Mouse (Mus musculus) right cerebral cortex, postnatal 10 days (tissue): ENCODE data around the gene Syna.

ENCODE experiments used
- DNase-seq, 2 experiments: peaks; one replicate each; pipeline ENCODE4 v3.0.0; 2021; ENCODE audit warnings: low spot score in 2 of 2

The Syna gene

DNA sequence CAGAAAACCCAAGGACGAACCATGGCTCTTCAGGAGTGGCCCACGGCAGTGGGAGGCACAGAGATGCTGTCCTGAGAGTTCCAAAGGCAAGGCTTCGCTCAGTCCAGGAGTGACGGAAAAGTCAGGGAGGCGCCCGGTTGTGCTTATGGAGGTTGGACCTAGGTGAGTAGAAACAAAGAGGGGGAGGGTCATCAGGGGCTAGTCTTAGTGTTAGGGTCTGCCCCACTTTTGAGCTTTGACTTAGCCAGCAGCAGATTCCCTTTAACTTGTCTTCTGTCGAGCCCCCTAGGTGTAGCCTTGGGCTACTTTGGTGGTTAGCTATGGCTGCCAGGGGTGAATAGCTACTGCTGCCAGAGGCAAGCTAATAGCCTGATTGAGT is at the start of gene Syna:
TSS of gene Syna (minus strand) at position 101 of the 379 bp plus-strand sequence.
- DNase-seq, result no peak

DNA sequence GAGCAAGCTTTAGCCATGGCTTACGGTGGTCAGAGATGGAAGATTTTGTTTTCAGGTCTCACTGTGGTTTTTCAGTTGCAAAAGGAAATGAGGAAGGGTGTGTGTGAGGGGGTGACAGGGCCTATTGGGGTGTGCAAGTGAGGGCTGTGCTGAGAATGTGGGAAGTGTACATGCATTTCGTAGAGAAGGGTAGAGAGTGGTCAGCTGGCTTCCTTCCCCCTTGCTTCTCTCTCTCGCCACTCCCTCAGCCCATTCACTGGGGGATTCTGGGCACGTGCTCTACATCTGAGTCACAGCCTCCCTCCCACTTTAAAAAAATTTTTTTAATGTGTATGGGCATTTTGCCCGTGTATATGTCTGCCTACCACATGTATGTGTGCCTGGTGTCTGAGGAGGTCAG is 47.1 kb upstream of the Syna start:
- DNase-seq, result no peak

- DNase-seq, result no peak
Observed at GRCm38 (mm10) chr5:134606314-134606713, 46.3 kb upstream of the Syna start.

DNA sequence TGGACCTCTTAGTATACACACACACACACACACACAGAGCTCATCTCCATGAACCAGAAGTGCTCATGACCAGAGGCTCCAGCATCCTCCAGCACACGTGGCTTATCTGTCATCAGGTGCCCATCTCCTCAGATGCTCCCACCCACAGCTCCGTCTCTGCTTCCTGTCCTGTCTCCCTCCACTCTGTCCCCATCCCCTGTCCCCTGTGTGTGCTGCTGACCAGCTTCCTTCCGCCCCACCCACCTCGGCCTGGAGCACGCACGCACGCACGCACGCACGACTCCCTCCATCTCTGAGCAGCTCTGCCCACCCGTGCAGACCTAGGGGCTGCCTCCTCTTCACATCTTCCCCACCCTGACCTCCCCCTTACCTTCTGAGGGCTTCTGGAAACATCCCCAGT is 44.4 kb upstream of the Syna start:
- DNase-seq, result no peak

DNA sequence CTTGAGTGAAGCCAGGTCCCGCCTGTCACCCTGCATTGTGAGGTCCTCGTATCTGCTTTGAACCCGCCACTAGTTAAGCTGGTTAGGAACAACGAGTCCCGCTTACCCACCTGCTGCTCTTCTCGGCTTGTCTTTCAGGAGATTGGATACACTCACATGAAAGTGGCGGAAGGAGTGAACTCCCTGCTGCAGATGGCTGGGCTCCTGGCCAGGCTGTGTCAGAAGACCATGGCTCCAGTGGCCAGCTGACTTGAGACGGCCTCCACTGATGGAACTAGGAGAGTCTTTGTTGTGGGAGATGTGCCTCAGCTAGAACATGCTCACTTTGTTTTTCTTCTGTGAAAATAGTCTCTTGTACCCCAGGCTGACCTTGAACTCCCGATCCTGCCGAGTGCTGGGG is 37.7 kb upstream of the Syna start:
- DNase-seq, result no peak

GRCm38 (mm10) chr5:134593093-134593492 is 33.1 kb upstream of the Syna start:
- DNase-seq, result no peak

GRCm38 (mm10) chr5:134592026-134592581 is 32.1 kb upstream of the Syna start:
- DNase-seq, result no peak

- no peak for DNase-seq
Observed at GRCm38 (mm10) chr5:134589900-134590299, 29.9 kb upstream of the Syna start.

- DNase-seq, result no peak
Observed at GRCm38 (mm10) chr5:134584798-134585197, 24.8 kb upstream of the Syna start.

GRCm38 (mm10) chr5:134583884-134584213 is 23.9 kb upstream of the Syna start:
- no peak for DNase-seq

- DNase-seq, result no peak
Observed at GRCm38 (mm10) chr5:134583006-134583883, 23.3 kb upstream of the Syna start.

DNA sequence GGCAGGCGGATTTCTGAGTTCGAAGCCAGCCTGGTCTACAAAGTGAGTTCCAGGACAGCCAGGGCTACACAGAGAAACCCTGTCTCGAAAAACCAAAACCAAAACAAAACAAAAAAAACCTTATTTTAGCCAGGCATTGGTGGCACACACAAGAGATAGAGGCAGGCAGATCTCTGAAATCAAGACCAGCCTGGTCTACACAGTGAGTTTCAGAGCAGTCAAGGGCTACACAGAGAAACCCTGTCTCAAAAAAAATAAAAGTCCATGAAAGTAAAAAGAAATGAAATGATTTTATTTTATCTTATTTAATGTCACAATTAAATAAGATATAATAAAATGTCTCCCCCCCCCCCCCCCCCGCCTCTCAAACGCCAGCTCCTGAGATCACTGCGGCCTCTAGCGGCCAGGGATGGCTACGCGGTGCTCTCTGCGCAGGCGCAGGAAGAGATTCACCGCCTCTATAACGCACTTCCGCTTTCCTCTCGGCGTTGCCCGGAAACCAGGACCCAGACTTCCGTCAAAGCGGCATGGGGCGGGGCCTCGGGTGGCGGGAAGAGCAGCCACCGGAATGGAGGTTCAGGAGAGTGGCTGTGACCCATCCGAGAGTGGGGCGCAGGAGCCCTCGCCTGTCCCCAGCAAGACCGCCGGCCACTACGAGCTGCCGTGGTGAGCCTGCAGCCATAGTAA is 22.4 kb upstream of the Syna start:
- DNase-seq, result peak; percentile 97 to 98

DNA sequence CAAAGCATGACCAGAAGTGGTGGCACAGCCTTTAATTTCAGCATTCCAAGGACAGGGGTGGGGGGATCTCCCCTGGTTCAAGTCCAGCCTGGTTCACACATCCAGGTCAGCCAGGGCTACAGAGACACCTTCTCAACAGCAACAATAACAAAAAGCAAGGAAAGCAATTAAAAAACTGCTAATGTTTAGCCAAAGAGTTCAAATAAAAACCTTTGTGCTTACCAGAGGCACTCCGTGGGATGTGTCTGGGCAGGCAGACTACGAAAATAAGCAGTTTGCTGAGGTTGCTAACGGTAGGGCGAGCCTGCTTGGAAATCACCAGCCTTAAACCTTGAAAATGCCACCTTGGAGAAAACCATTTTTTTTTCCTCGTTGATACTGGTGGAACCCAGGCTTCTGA is 21.2 kb upstream of the Syna start, which contains the start of gene Rfc2:
TSS of gene Rfc2 (plus strand) at position 221 of the 400 bp plus-strand sequence.
- no peak for DNase-seq

DNA sequence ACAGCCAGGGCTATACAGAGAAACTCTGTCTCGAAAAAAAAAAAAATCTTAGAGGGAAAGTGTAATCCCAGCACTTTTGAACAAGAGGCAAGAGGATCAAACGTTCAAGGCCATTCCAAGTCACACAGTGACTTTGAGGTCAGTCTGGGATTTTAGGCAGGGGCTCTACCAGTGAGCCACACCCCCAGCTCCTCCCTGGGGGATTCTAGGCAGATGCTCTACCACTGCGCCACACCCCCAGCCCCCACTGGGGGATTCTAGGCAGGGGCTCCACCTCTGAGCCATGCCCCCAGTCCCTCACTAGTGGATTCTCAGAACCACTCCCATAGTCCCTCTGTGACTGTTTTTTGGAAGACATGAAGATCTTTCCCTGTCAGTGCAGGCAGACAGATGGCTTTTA is 19.2 kb upstream of the Syna start:
- no peak for DNase-seq

- DNase-seq, result no peak
Observed at GRCm38 (mm10) chr5:134577534-134577933, 17.6 kb upstream of the Syna start.

GRCm38 (mm10) chr5:134576517-134577220 is 16.7 kb upstream of the Syna start:
- DNase-seq, result no peak

DNA sequence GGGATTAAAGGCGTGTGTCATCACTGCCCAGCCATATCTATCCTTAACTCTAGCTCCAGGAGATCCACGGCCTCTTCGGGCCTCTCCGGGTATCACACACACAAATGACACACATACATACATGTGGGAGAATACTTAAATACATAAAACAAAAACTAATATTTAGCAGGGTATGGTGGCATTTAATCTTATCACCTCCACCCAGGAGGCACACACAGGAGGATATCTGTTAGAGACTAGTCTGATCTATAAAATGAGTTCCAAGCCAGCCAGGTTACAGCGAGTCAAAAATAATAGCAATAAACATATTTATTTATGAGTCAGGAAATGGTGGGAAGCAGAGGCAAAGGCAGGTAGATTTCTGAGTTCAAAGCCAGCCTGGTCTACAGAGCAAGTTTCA is 15.9 kb upstream of the Syna start:
- DNase-seq, result no peak

DNA sequence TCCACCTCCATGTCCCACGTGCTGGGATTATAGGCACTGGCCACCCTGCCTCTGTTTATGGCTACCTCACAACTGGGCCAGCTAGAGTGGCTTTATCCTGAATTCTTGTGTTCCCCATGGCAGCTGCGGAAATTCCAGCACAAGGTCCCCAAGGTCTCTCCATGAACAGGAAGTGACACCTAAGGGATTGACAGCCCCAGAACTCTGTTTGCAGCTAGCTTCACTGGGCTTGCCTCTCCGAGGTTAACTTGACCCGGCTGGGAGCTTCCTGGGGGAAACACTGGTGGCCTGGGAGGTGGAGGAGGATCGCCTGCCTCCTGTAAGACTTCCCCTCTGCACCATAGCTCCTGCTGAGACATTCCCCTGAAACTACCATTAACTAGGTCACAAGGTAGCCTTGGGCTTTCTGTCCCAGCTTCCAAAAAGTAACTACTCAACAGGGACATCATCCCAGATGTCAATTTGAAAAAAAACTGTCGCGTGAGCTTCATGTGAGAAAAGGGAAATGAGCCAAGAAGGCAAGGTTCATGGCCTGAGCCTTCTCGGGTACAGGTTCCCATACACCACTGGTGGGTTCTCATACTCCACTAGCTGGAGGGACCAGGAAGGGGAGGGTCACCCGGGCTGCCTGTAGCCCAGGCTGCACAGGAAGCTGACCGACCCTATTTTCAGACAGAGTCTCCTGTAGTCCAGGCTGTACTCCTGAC is 12.7 kb upstream of the Syna start:
- DNase-seq, result no peak

- DNase-seq, result peak in 1 of 2 experiments; percentile 53
Observed at GRCm38 (mm10) chr5:134571730-134572507, 11.9 kb upstream of the Syna start.

DNA sequence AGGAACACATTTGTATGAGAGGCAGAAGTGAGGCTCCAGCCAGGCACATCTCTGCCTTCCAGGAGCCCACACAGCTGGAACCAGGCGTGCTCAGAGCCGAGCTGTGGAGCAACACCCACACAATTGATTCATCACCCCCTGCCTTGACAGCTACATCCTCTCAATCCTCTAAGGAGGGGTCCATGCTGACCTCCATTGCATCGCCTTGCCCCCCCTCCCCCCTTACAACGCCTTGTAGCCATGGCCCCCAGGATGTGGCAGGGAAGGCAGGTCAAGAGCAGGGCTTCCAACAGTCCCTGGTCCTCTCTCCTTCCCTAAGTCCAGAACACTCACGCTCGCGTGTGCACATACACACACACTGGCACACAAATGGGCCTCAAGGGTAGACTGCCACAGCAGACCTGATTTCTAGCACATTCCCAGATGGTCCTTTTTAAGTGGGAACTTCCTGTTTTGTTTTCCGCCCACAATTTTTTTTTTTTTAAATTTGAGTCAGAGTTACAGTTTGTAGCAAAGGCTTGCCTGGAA is 9.1 kb upstream of the Syna start:
- no peak for DNase-seq

- no peak for DNase-seq
Observed at GRCm38 (mm10) chr5:134568030-134568429, 8.1 kb upstream of the Syna start.
